Mouse (Mus musculus): Measurements from ENCODE around the gene Myoz2. TPM values are rescaled to one million over a fixed set of nuclear protein-coding genes. Genes with fewer than 3 reads are reported as not detected.

The Myoz2 gene
- total and polyA plus RNA-seq, 3 experiments = not detected

- H3K27ac ChIP-seq (ENCODE audit: control insufficient read depth, low read depth, low read length) = no peak overlapping the region
- TF ChIP-seq RAD21 (IDR thresholded peaks at IDR 0.05; ENCODE audit: low read depth, low read length) = no peak
- TF ChIP-seq POLR2AphosphoS2 (IDR thresholded peaks at IDR 0.05; ENCODE audit: low read length) = no peak
- no peak for TF ChIP-seq MEF2A (IDR thresholded peaks at IDR 0.05; ENCODE audit: extremely low read depth, insufficient replicate concordance, low read depth, low read length, poor library complexity, severe bottlenecking)
- TF ChIP-seq CHD1 (IDR thresholded peaks at IDR 0.05; ENCODE audit: low read depth, low read length) = no peak
- no peak for TF ChIP-seq UBTF (IDR thresholded peaks at IDR 0.05; ENCODE audit: borderline replicate concordance, insufficient read depth, low read depth, low read length)
- TF ChIP-seq ZNF384 (IDR thresholded peaks at IDR 0.05; ENCODE audit: low read depth, low read length) = no peak
- no peak for TF ChIP-seq USF1 (IDR thresholded peaks at IDR 0.05; ENCODE audit: low read depth, low read length)
- TF ChIP-seq MAZ (IDR thresholded peaks at IDR 0.05; ENCODE audit: low read depth, low read length) = no peak
- no peak for TF ChIP-seq CHD2 (IDR thresholded peaks at IDR 0.05; ENCODE audit: low read length)
- TF ChIP-seq ETS1 (IDR thresholded peaks at IDR 0.05; ENCODE audit: low read depth, low read length) = no peak
- TF ChIP-seq BHLHE40 (IDR thresholded peaks at IDR 0.05; ENCODE audit: borderline replicate concordance, low read depth, low read length) = no peak
- no peaks in the 10 kb centered on the region for H3K36me3 ChIP-seq (ENCODE audit: control insufficient read depth in 1 of 2, insufficient read depth in 2 of 2, low read length in 2 of 2)
- H3K9me3 ChIP-seq (replicated peaks; ENCODE audit: insufficient read depth, low read length) = no peaks in the 10 kb centered on the region
- H3K27me3 ChIP-seq (ENCODE audit: control insufficient read depth in 1 of 2, insufficient read depth in 2 of 2, low read length in 2 of 2) = no peaks in the 10 kb centered on the region; a peak in 1 of 4 replicates
- no peaks in the 10 kb centered on the region for H3K4me1 ChIP-seq (ENCODE audit: control insufficient read depth in 1 of 2, insufficient read depth in 2 of 2, low read length in 2 of 2)
- H3K79me2 ChIP-seq (ENCODE audit: control insufficient read depth, insufficient read depth, low read length, poor library complexity) = no peaks in the 10 kb centered on the region
- H3K4me3 ChIP-seq (ENCODE audit: control insufficient read depth in 1 of 2, insufficient read depth in 1 of 2, low read depth in 2 of 2, low read length in 2 of 2) = no peak overlapping the region
- H3K9ac ChIP-seq (ENCODE audit: control insufficient read depth, low read depth, low read length, poor library complexity, severe bottlenecking) = no peak overlapping the region
- no peak for DNase-seq (ENCODE audit: low read depth, low spot score)
These were observed 40.9 kb upstream of the Myoz2 start for GRCm38 (mm10) chr3:123075759-123076158.

GRCm38 (mm10) chr3:123075034-123075433 lies 40.2 kb upstream of the Myoz2 start:
- Histone ChIP-seq H3K9me3 (replicated peaks; ENCODE audit: insufficient read depth, low read length) (no peaks in the 10 kb centered on the region), H3K4me3 (ENCODE audit: control insufficient read depth in 1 of 2, insufficient read depth in 1 of 2, low read depth in 2 of 2, low read length in 2 of 2) (no peak overlapping the region), H3K9ac (ENCODE audit: control insufficient read depth, low read depth, low read length, poor library complexity, severe bottlenecking) (no peak overlapping the region), H3K4me1 (ENCODE audit: control insufficient read depth in 1 of 2, insufficient read depth in 2 of 2, low read length in 2 of 2) (no peaks in the 10 kb centered on the region), H3K79me2 (ENCODE audit: control insufficient read depth, insufficient read depth, low read length, poor library complexity) (no peaks in the 10 kb centered on the region), H3K27ac (ENCODE audit: control insufficient read depth, low read depth, low read length) (no peak overlapping the region), H3K27me3 (ENCODE audit: control insufficient read depth in 1 of 2, insufficient read depth in 2 of 2, low read length in 2 of 2) (no peaks in the 10 kb centered on the region), H3K36me3 (ENCODE audit: control insufficient read depth in 1 of 2, insufficient read depth in 2 of 2, low read length in 2 of 2) (no peaks in the 10 kb centered on the region)
- TF ChIP-seq RCOR1 (IDR thresholded peaks at IDR 0.05; ENCODE audit: low read depth, low read length) = no peak
- TF ChIP-seq ETS1 (IDR thresholded peaks at IDR 0.05; ENCODE audit: low read depth, low read length) = no peak
- no peak for TF ChIP-seq JUND (IDR thresholded peaks at IDR 0.05; ENCODE audit: low read depth, low read length)
- TF ChIP-seq HCFC1 (IDR thresholded peaks at IDR 0.05; ENCODE audit: low read depth, low read length) = no peak
- no peak for TF ChIP-seq CHD1 (IDR thresholded peaks at IDR 0.05; ENCODE audit: low read depth, low read length)
- TF ChIP-seq RAD21 (IDR thresholded peaks at IDR 0.05; ENCODE audit: low read depth, low read length) = no peak
- no peak for TF ChIP-seq EP300 (IDR thresholded peaks at IDR 0.05; ENCODE audit: low read depth in 1 of 2, low read length in 2 of 2)
- no peak for TF ChIP-seq GABPA (IDR thresholded peaks at IDR 0.05; ENCODE audit: low read depth, low read length)
- no peak for TF ChIP-seq UBTF (IDR thresholded peaks at IDR 0.05; ENCODE audit: borderline replicate concordance, insufficient read depth, low read depth, low read length)
- peak; percentile 13 for DNase-seq (ENCODE audit: low read depth, low spot score)

Measured in MEL (cell line).